Mouse (Mus musculus) embryonic facial prominence, embryonic 12.5 days (tissue): ENCODE measurements at regions not wholly inside any gene's neighbourhood (a gene's known extent, or its start where the extent isn't known, plus 50 kb on each side); places are given as distances from the start of the nearest gene placed in this dataset.

Source experiments
- ATAC-seq: fragments of 200-750 bp; cut with Nextera tagmentation; 2 replicates; pipeline ENCODE4 v1.8.0; 2017; ENCODE audit not compliant: insufficient number of reproducible peaks, insufficient read depth, low FRiP score, low TSS enrichment
- H3K27ac ChIP-seq: fragments of 300-500 bp; sonication (generic); 2 replicates; pipeline ENCODE4 v1.5.1; 2016; ENCODE audit warnings: mild to moderate bottlenecking
- H3K27me3 ChIP-seq: fragments of 300-500 bp; sonication (generic); 2 replicates; pipeline ENCODE4 v1.6.1; 2016; ENCODE audit warnings: mild to moderate bottlenecking, moderate library complexity
- H3K36me3 ChIP-seq: fragments of 300-500 bp; sonication (generic); 2 replicates; pipeline ENCODE4 v1.6.1; 2016; ENCODE audit warnings: mild to moderate bottlenecking
- H3K4me1 ChIP-seq: fragments of 300-500 bp; sonication (generic); 2 replicates; pipeline ENCODE4 v1.6.1; 2016
- H3K4me2 ChIP-seq: fragments of 300-500 bp; sonication (generic); replicated peaks from 2 replicates; pipeline ENCODE4 v1.6.1; 2016; ENCODE audit warnings: mild to moderate bottlenecking, moderate library complexity
- H3K4me3 ChIP-seq: fragments of 300-500 bp; sonication (generic); 2 replicates; pipeline ENCODE4 v1.5.1; 2016; ENCODE audit warnings: mild to moderate bottlenecking
- H3K9ac ChIP-seq: fragments of 300-500 bp; sonication (generic); 2 replicates; pipeline ENCODE4 v1.6.1; 2016; ENCODE audit warnings: mild to moderate bottlenecking, moderate library complexity
- H3K9me3 ChIP-seq: fragments of 300-500 bp; sonication (generic); 2 replicates; pipeline ENCODE4 v1.6.1; 2016; ENCODE audit warnings: mild to moderate bottlenecking, moderate library complexity
- WGBS: fragments of 180-500 bp; shearing (Covaris S2); methylation state at CpG from one replicate; pipeline ENCODE4 v1.1.7; 2016; 5-methylcytosine and 5-hydroxymethylcytosine counted together

DNA sequence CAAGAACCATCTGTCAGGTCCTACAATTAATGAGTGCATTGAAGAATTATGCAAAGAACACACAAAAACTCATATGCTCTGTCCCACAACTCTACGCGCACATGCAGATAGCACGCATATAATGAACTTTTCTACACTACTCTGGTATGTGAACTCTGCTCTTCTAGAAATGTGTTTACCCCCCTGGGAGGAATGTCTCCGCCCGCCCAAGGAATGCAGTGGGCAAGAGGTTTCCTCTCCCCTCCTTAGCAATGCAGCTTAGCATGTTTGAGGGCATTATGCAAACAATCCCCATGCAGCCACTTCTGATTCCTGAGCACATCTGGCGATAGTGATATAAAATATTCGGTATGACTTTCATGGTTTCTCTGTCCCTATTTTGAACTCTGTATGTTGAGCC lies 59.0 kb upstream of the Tgfbr2 start:
- H3K27me3 ChIP-seq, result no peaks in the 10 kb centered on the region
- no peak overlapping the region for H3K9ac ChIP-seq
- H3K9me3 ChIP-seq, result no peaks in the 10 kb centered on the region
- whole genome bisulfite sequencing, result 68% methylated on average over 7 of the region's 7 CpGs
- no peak for ATAC-seq
- no peaks in the 10 kb centered on the region for H3K36me3 ChIP-seq
- no peaks in the 10 kb centered on the region for H3K4me1 ChIP-seq
- no peak overlapping the region for H3K27ac ChIP-seq
- no peak overlapping the region for H3K4me2 ChIP-seq
- H3K4me3 ChIP-seq, result no peak overlapping the region

DNA sequence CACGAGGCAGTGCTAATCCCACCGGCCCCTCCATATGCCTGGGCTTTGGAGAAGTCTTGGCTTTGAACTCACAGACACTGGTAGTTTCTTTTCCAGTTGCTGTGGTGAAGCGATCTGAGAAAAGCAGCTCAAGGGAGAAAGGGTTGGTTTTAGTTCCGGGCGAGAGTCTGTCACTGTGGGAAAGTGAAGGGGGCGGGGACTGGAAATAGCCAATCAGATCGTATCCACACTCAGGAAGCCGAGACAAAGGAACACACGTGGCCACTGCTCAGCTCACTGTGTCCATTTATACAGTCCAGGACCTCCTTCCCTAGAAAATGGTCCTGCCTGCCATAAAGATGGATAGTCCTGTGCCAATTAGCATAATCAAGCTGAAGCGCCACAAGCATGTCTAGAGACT lies 57.2 kb upstream of the Tgfbr2 start:
- no peaks in the 10 kb centered on the region for H3K27me3 ChIP-seq
- 80% methylated on average over 10 of the region's 10 CpGs for WGBS
- 0 out of 2 replicates have a peak, but pooled peaks cover 4% of the 10 kb centered on the region for H3K4me1 ChIP-seq
- H3K27ac ChIP-seq, result no peak overlapping the region
- no peak for ATAC-seq
- H3K9me3 ChIP-seq, result no peaks in the 10 kb centered on the region
- no peak overlapping the region for H3K4me2 ChIP-seq
- no peaks in the 10 kb centered on the region for H3K36me3 ChIP-seq
- no peak overlapping the region for H3K4me3 ChIP-seq
- H3K9ac ChIP-seq, result no peak overlapping the region

GRCm38 (mm10) chr9:116231351-116232311 lies 56.5 kb upstream of the Tgfbr2 start:
- no peak for ATAC-seq
- no peaks in the 10 kb centered on the region for H3K36me3 ChIP-seq
- H3K9me3 ChIP-seq, result no peaks in the 10 kb centered on the region
- no peak overlapping the region for H3K4me2 ChIP-seq
- H3K9ac ChIP-seq, result no peak overlapping the region
- 0 out of 2 replicates have a peak, but pooled peaks cover 4% of the 10 kb centered on the region for H3K4me1 ChIP-seq
- no peaks in the 10 kb centered on the region for H3K27me3 ChIP-seq
- no peak overlapping the region for H3K27ac ChIP-seq
- 81% methylated on average over 16 of the region's 16 CpGs for WGBS
- no peak overlapping the region for H3K4me3 ChIP-seq

DNA sequence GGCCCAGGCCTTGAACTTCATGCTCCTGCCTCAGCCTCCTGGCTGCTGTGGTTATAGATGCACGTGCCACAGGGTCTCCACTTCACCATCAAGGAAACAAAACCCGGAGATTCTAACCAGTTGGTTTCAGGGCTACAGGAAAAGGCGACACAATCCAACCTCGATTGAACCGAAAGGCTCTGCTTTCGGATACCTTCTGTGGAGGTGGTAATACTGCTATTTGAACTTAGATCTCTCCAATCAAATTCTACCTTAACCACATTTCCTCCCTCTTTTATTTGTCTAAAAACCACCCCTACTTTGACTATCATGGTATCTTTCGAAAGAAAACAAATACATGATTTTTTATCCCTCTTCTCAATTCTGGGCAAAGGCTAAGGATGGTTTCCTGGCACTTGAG lies 55.2 kb upstream of the Tgfbr2 start:
- Histone ChIP-seq H3K4me1 (0 out of 2 replicates have a peak, but pooled peaks cover 4% of the 10 kb centered on the region), H3K27ac (no peak overlapping the region), H3K9ac (no peak overlapping the region), H3K4me2 (no peak overlapping the region), H3K9me3 (no peaks in the 10 kb centered on the region), H3K4me3 (no peak overlapping the region), H3K36me3 (no peaks in the 10 kb centered on the region), H3K27me3 (no peaks in the 10 kb centered on the region)
- 91% methylated on average over 7 of the region's 7 CpGs for WGBS
- ATAC-seq, result no peak

DNA sequence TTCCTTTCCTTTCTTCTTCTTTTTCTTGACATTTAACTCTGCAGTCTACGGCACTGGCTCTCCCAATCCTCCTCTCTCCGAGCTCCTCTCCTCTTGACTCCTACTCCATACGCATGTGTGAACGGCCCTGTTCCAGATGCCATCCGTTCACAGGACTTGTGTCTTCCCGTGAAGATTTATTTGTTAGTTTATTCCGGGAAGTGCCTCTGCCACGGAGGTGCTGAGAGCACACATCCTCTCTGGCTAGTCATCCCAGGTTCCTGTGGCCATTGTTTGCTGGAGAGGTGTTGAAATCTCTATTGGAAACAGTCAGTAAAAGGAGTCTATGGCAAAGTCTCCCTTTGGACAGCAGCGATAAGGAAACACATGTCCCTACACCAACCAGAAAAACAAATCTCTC lies 53.3 kb upstream of the Tgfbr2 start:
- no peak for ATAC-seq
- H3K36me3 ChIP-seq, result no peaks in the 10 kb centered on the region
- no peak overlapping the region for H3K4me3 ChIP-seq
- H3K27ac ChIP-seq, result no peak overlapping the region
- no peak overlapping the region for H3K9ac ChIP-seq
- 71% methylated on average over 9 of the region's 9 CpGs for WGBS
- no peaks in the 10 kb centered on the region for H3K9me3 ChIP-seq
- H3K4me2 ChIP-seq, result no peak overlapping the region
- 0 out of 2 replicates have a peak, but pooled peaks cover 4% of the 10 kb centered on the region for H3K4me1 ChIP-seq
- no peaks in the 10 kb centered on the region for H3K27me3 ChIP-seq

DNA sequence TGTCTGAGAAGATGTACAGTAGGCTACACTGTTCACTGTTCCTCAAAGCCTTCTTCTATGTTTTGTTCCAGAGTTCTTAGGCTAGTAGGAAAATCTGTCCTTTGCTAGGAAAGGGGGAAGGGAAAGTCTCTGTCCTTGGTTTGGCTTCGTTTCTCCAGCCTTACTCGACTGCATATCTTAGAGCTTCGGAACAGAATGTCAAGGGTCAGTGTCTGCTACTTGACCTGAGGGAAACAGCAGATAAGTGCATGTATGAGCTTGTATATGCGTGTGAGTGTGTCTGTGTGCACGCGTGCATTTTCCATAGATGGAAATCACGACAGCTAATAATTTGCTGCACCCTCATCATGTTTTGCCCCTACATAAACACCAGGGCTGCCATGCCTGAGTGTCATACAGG lies 52.6 kb upstream of the Tgfbr2 start:
- Histone ChIP-seq H3K4me1 (0 out of 2 replicates have a peak, but pooled peaks cover 4% of the 10 kb centered on the region), H3K36me3 (no peaks in the 10 kb centered on the region), H3K9me3 (no peaks in the 10 kb centered on the region), H3K4me3 (no peak overlapping the region), H3K4me2 (no peak overlapping the region), H3K27ac (no peak overlapping the region), H3K9ac (no peak overlapping the region), H3K27me3 (no peaks in the 10 kb centered on the region)
- no peak for ATAC-seq
- 60% methylated on average over 7 of the region's 7 CpGs for WGBS
